Mouse (Mus musculus) lung, adult 2 months (tissue): ENCODE results near the gene Metap1.

Source experiments
- CTCF ChIP-seq: fragments of 200-500 bp; IDR thresholded peaks from 2 replicates; pipeline ENCODE4 v1.5.1; 2011; ENCODE audit warnings: mild to moderate bottlenecking, low read length, control low read depth; ENCODE audit not compliant: insufficient read depth
- POLR2A ChIP-seq: fragments of 200-500 bp; IDR thresholded peaks from 2 replicates; pipeline ENCODE4 v1.6.1; 2011; ENCODE audit warnings: low read depth, mild to moderate bottlenecking, control low read depth, low read length, borderline replicate concordance; ENCODE audit errors: extremely low read depth

DNA sequence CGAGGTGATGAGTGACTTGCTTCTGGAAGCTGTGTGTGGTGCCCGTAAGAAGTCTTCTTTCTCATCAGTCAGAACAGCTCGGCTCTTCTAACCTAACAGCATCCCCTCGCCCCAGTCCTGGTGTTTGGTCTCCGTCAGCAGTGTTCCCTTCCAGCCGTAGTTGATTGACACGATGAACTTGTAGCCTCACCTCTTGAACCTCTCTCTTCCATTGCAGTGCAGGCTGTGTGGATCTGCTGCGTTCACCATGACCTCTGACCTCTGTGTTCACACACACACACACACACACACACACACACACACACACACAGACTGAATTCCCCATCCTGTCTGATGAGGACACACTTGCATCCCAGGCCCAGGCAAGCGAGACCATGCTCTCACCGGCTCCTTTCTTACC, 37.1 kb downstream of the Metap1 start:
- TF ChIP-seq CTCF (no peak), POLR2A (no peak)
